Mouse (Mus musculus) limb, embryonic 10.5 days (tissue): ENCODE measurements around the gene Mavs. TPM values are rescaled to one million over a fixed set of nuclear protein-coding genes. Genes with fewer than 3 reads are reported as not detected.

ENCODE experiments used
- DNase-seq: peaks from one replicate; pipeline ENCODE4 v3.0.0-alpha.2; 2017; ENCODE audit warnings: low spot score
- H3K27ac ChIP-seq: fragments of 300-500 bp; sonication (generic); 2 replicates; pipeline ENCODE4 v1.5.1; 2016; ENCODE audit warnings: mild to moderate bottlenecking
- H3K27me3 ChIP-seq: fragments of 300-500 bp; sonication (generic); 2 replicates; pipeline ENCODE4 v1.6.1; 2016; ENCODE audit warnings: low read depth, mild to moderate bottlenecking; ENCODE audit not compliant: poor library complexity, severe bottlenecking
- H3K36me3 ChIP-seq: fragments of 300-500 bp; sonication (generic); 2 replicates; pipeline ENCODE4 v1.6.1; 2016; ENCODE audit warnings: mild to moderate bottlenecking, moderate library complexity
- H3K4me1 ChIP-seq: fragments of 300-500 bp; sonication (generic); 2 replicates; pipeline ENCODE4 v1.6.1; 2016
- H3K4me3 ChIP-seq: fragments of 300-500 bp; sonication (generic); 2 replicates; pipeline ENCODE4 v1.5.1; 2016; ENCODE audit warnings: mild to moderate bottlenecking, moderate library complexity
- H3K9me3 ChIP-seq: fragments of 300-500 bp; sonication (generic); replicated peaks from 2 replicates; pipeline ENCODE4 v1.6.1; 2016; ENCODE audit warnings: mild to moderate bottlenecking
- WGBS: fragments of 180-500 bp; shearing (Covaris S2); methylation state at CpG from one replicate; pipeline ENCODE4 v1.1.7; 2016; 5-methylcytosine and 5-hydroxymethylcytosine counted together
- polyA plus RNA-seq: library from polyadenylated mRNA; unstranded; fragments of >200 nt; fragmentation: Nextera tagmentation; extraction: Ambion mirVana; gene quantifications from 2 replicates; pipeline ENCODE4 v1.2.1, GENCODE M21; 2016

The Mavs gene
- polyA plus RNA-seq, 1 experiment from 2014 or later: 21.5 TPM

- H3K9me3 ChIP-seq: no peaks in the 10 kb centered on the region
- no peaks in the 10 kb centered on the region for H3K36me3 ChIP-seq
- H3K4me1 ChIP-seq: peaks cover 19% of the 10 kb centered on the region
- DNase-seq: no peak
- H3K4me3 ChIP-seq: no peak overlapping the region
- no peaks in the 10 kb centered on the region for H3K27me3 ChIP-seq
- no peak overlapping the region for H3K27ac ChIP-seq
- WGBS: 56% methylated on average over 3 of the region's 3 CpGs
Observed at GRCm38 (mm10) chr2:131255738-131256137, 21.9 kb downstream of the Mavs start.

- H3K27ac ChIP-seq: no peak overlapping the region
- no peaks in the 10 kb centered on the region for H3K27me3 ChIP-seq
- 79% methylated on average over 8 of the region's 8 CpGs for whole genome bisulfite sequencing
- peaks cover 33% of the 10 kb centered on the region for H3K4me1 ChIP-seq
- no peaks in the 10 kb centered on the region for H3K9me3 ChIP-seq
- DNase-seq: no peak
- H3K4me3 ChIP-seq: no peak overlapping the region
- H3K36me3 ChIP-seq: no peaks in the 10 kb centered on the region
Observed at GRCm38 (mm10) chr2:131258693-131259092, 24.8 kb downstream of the Mavs start.

GRCm38 (mm10) chr2:131260544-131261307 lies 26.9 kb downstream of the Mavs start:
- 58% methylated on average over 9 of the region's 9 CpGs for WGBS

GRCm38 (mm10) chr2:131261481-131262212 lies 27.8 kb downstream of the Mavs start:
- Histone ChIP-seq H3K27me3 (no peaks in the 10 kb centered on the region), H3K36me3 (0 out of 2 replicates have a peak, but pooled peaks cover 5% of the 10 kb centered on the region), H3K4me1 (peaks cover 38% of the 10 kb centered on the region), H3K27ac (peak overlapping the region; percentile 99), H3K9me3 (no peaks in the 10 kb centered on the region), H3K4me3 (peak overlapping the region; percentile 86)
- 7% methylated on average over 10 of the region's 10 CpGs for WGBS
- DNase-seq: no peak

More at GRCm38 (mm10) chr2:131260544-131261307, 26.9 kb downstream of the Mavs start:
- Histone ChIP-seq H3K27me3 (no peaks in the 10 kb centered on the region), H3K27ac (peak overlapping the region; percentile 99), H3K4me1 (peaks cover 38% of the 10 kb centered on the region), H3K4me3 (no peak overlapping the region), H3K9me3 (no peaks in the 10 kb centered on the region), H3K36me3 (0 out of 2 replicates have a peak, but pooled peaks cover 3% of the 10 kb centered on the region)
- DNase-seq: no peak

- H3K27me3 ChIP-seq: no peaks in the 10 kb centered on the region
- peak within 1 kb of the TSS; percentile 99 for H3K27ac ChIP-seq
- DNase-seq: peak; percentile 95
- H3K36me3 ChIP-seq: 0 out of 2 replicates have a peak, but pooled peaks cover 7% of the 10 kb centered on the region
- peak within 1 kb of the TSS; percentile 86 for H3K4me3 ChIP-seq
- no peaks in the 10 kb centered on the region for H3K9me3 ChIP-seq
- WGBS: under 1% methylated on average over 47 of the region's 49 CpGs
- H3K4me1 ChIP-seq: peaks cover 38% of the 10 kb centered on the region
Observed at GRCm38 (mm10) chr2:131262213-131262672, 28.4 kb downstream of the Mavs start, which contains the start of gene Pank2. Gene Pank2 (plus strand): TSS chr2:131262495.

- peaks cover 13% of the 10 kb centered on the region for H3K36me3 ChIP-seq
- no peaks in the 10 kb centered on the region for H3K9me3 ChIP-seq
- WGBS: under 1% methylated on average over 59 of the region's 59 CpGs
- DNase-seq: no peak
- peaks cover 38% of the 10 kb centered on the region for H3K4me1 ChIP-seq
- peak overlapping the region; percentile 99 for H3K27ac ChIP-seq
- no peaks in the 10 kb centered on the region for H3K27me3 ChIP-seq
- peak overlapping the region; percentile 86 for H3K4me3 ChIP-seq
Observed at GRCm38 (mm10) chr2:131262680-131263670, 29.1 kb downstream of the Mavs start.

- Histone ChIP-seq H3K4me1 (peaks cover 38% of the 10 kb centered on the region), H3K27ac (no peak overlapping the region), H3K4me3 (peak overlapping the region; percentile 86), H3K36me3 (peaks cover 19% of the 10 kb centered on the region), H3K27me3 (no peaks in the 10 kb centered on the region), H3K9me3 (no peaks in the 10 kb centered on the region)
- no peak for DNase-seq
- 76% methylated on average over 6 of the region's 6 CpGs for WGBS
Observed at GRCm38 (mm10) chr2:131264027-131264426, 30.2 kb downstream of the Mavs start.

GRCm38 (mm10) chr2:131265056-131265455 lies 31.2 kb downstream of the Mavs start:
- no peaks in the 10 kb centered on the region for H3K27me3 ChIP-seq
- peaks cover 38% of the 10 kb centered on the region for H3K4me1 ChIP-seq
- WGBS: 87% methylated on average over 2 of the region's 2 CpGs
- H3K9me3 ChIP-seq: no peaks in the 10 kb centered on the region
- peaks cover 29% of the 10 kb centered on the region for H3K36me3 ChIP-seq
- H3K4me3 ChIP-seq: no peak overlapping the region
- H3K27ac ChIP-seq: no peak overlapping the region
- DNase-seq: no peak

GRCm38 (mm10) chr2:131275493-131275892 lies 41.6 kb downstream of the Mavs start:
- H3K27ac ChIP-seq: no peak overlapping the region
- DNase-seq: no peak
- no peaks in the 10 kb centered on the region for H3K27me3 ChIP-seq
- no peaks in the 10 kb centered on the region for H3K4me1 ChIP-seq
- WGBS: 97% methylated on average over 3 of the region's 3 CpGs
- H3K9me3 ChIP-seq: no peaks in the 10 kb centered on the region
- peaks cover 86% of the 10 kb centered on the region for H3K36me3 ChIP-seq
- no peak overlapping the region for H3K4me3 ChIP-seq

GRCm38 (mm10) chr2:131276722-131277121 lies 42.9 kb downstream of the Mavs start:
- WGBS: 95% methylated on average over 5 of the region's 5 CpGs
- Histone ChIP-seq H3K36me3 (peaks cover 86% of the 10 kb centered on the region), H3K27ac (no peak overlapping the region)

GRCm38 (mm10) chr2:131281596-131281995 lies 47.7 kb downstream of the Mavs start:
- 85% methylated on average over 1 of the region's 1 CpGs for WGBS
- no peak for DNase-seq
- Histone ChIP-seq H3K4me1 (no peaks in the 10 kb centered on the region), H3K9me3 (no peaks in the 10 kb centered on the region), H3K27me3 (no peaks in the 10 kb centered on the region), H3K4me3 (no peak overlapping the region), H3K27ac (no peak overlapping the region), H3K36me3 (peaks cover 94% of the 10 kb centered on the region)

More at GRCm38 (mm10) chr2:131276722-131277121, 42.9 kb downstream of the Mavs start:
- H3K9me3 ChIP-seq: no peaks in the 10 kb centered on the region
- H3K4me3 ChIP-seq: no peak overlapping the region
- no peaks in the 10 kb centered on the region for H3K4me1 ChIP-seq
- DNase-seq: no peak
- H3K27me3 ChIP-seq: no peaks in the 10 kb centered on the region

- Histone ChIP-seq H3K4me1 (no peaks in the 10 kb centered on the region), H3K27ac (no peak overlapping the region), H3K27me3 (no peaks in the 10 kb centered on the region), H3K4me3 (no peak overlapping the region), H3K36me3 (peaks cover 91% of the 10 kb centered on the region), H3K9me3 (no peaks in the 10 kb centered on the region)
- WGBS: 92% methylated on average over 1 of the region's 1 CpGs
- no peak for DNase-seq
Observed at GRCm38 (mm10) chr2:131286276-131286675, 52.4 kb downstream of the Mavs start.
